Mouse (Mus musculus) thymus, adult 2 months (tissue): ENCODE measurements around the gene P2ry6. TPM values are rescaled to one million over a fixed set of nuclear protein-coding genes. Genes with fewer than 3 reads are reported as not detected.

Source experiments
- DNase-seq: peaks from one replicate; pipeline ENCODE4 v3.0.0; 2021
- H3K27ac ChIP-seq: fragments of 200-500 bp; 2 replicates; pipeline ENCODE4 v1.5.1; 2012; ENCODE audit warnings: low read length, control low read depth; ENCODE audit not compliant: control insufficient read depth, insufficient read depth
- H3K27me3 ChIP-seq: fragments of 200-500 bp; 2 replicates; pipeline ENCODE4 v1.6.1; 2012; ENCODE audit warnings: mild to moderate bottlenecking, low read length, moderate library complexity, mixed read lengths; ENCODE audit not compliant: control insufficient read depth, insufficient read depth
- H3K36me3 ChIP-seq: fragments of 200-500 bp; 2 replicates; pipeline ENCODE4 v1.6.1; 2012; ENCODE audit warnings: mild to moderate bottlenecking, low read length, moderate library complexity; ENCODE audit not compliant: control insufficient read depth, insufficient read depth
- H3K4me1 ChIP-seq: fragments of 200-500 bp; replicated peaks from 2 replicates; pipeline ENCODE4 v1.6.1; 2012; ENCODE audit warnings: low read length; ENCODE audit not compliant: control insufficient read depth, insufficient read depth
- H3K4me3 ChIP-seq: fragments of 200-500 bp; 2 replicates; pipeline ENCODE4 v1.5.1; 2012; ENCODE audit warnings: mild to moderate bottlenecking, low read length, control low read depth, moderate library complexity; ENCODE audit not compliant: control insufficient read depth, insufficient read depth
- CTCF ChIP-seq: fragments of 200-500 bp; IDR thresholded peaks from 2 replicates; pipeline ENCODE4 v1.5.1; 2012; ENCODE audit warnings: mild to moderate bottlenecking, control low read depth, low read length, moderate library complexity, borderline replicate concordance; ENCODE audit not compliant: control insufficient read depth, poor library complexity, insufficient read depth; ENCODE audit errors: extremely low read depth
- POLR2A ChIP-seq: fragments of 200-500 bp; IDR thresholded peaks from 2 replicates; pipeline ENCODE4 v1.6.1; 2012; ENCODE audit warnings: mild to moderate bottlenecking, low read length, control low read depth, moderate library complexity; ENCODE audit not compliant: control insufficient read depth, poor library complexity, insufficient read depth; ENCODE audit errors: extremely low read depth
- WGBS: fragments of 180-500 bp; shearing (Covaris S2); methylation state at CpG from one replicate; pipeline ENCODE4 v1.1.7; 2018; 5-methylcytosine and 5-hydroxymethylcytosine counted together
- polyA plus RNA-seq: library from polyadenylated mRNA; depleted of rRNA; stranded (reverse); fragments of >200 nt; gene quantifications from 2 replicates; pipeline ENCODE4 v1.2.3, GENCODE M21; 2012

Gene P2ry6
- polyA plus RNA-seq, 1 experiment, result 36.0 TPM

- Histone ChIP-seq H3K27ac (no peak overlapping the region), H3K4me1 (no peaks in the 10 kb centered on the region)
Measured at GRCm38 (mm10) chr7:100906029-100906789, 68.2 kb downstream of the P2ry6 start.

GRCm38 (mm10) chr7:100905037-100905436 lies 69.4 kb downstream of the P2ry6 start:
- H3K27ac ChIP-seq, result no peak overlapping the region
- no peak overlapping the region for H3K4me3 ChIP-seq
- no peaks in the 10 kb centered on the region for H3K27me3 ChIP-seq
- no peak for DNase-seq
- no peaks in the 10 kb centered on the region for H3K4me1 ChIP-seq
- no peak for TF ChIP-seq CTCF
- no peak for TF ChIP-seq POLR2A
- H3K36me3 ChIP-seq, result no peaks in the 10 kb centered on the region
- 93% methylated on average over 7 of the region's 7 CpGs for WGBS

More at GRCm38 (mm10) chr7:100906029-100906789, 68.2 kb downstream of the P2ry6 start:
- DNase-seq, result no peak
- WGBS, result 93% methylated on average over 10 of the region's 10 CpGs
- H3K27me3 ChIP-seq, result no peaks in the 10 kb centered on the region
- TF ChIP-seq CTCF (no peak), POLR2A (no peak)
- no peaks in the 10 kb centered on the region for H3K36me3 ChIP-seq
- no peak overlapping the region for H3K4me3 ChIP-seq

GRCm38 (mm10) chr7:100904612-100905011 lies 69.8 kb downstream of the P2ry6 start:
- Histone ChIP-seq H3K36me3 (no peaks in the 10 kb centered on the region), H3K27ac (no peak overlapping the region), H3K27me3 (no peaks in the 10 kb centered on the region), H3K4me1 (no peaks in the 10 kb centered on the region), H3K4me3 (no peak overlapping the region)
- DNase-seq, result no peak
- no peak for TF ChIP-seq CTCF
- TF ChIP-seq POLR2A, result no peak
- 82% methylated on average over 5 of the region's 5 CpGs for WGBS

- no peaks in the 10 kb centered on the region for H3K27me3 ChIP-seq
- 90% methylated on average over 9 of the region's 9 CpGs for WGBS
- DNase-seq, result no peak
- no peak for TF ChIP-seq POLR2A
- TF ChIP-seq CTCF, result no peak
- no peaks in the 10 kb centered on the region for H3K4me1 ChIP-seq
- no peak overlapping the region for H3K4me3 ChIP-seq
- no peak overlapping the region for H3K27ac ChIP-seq
- H3K36me3 ChIP-seq, result no peaks in the 10 kb centered on the region
Measured at GRCm38 (mm10) chr7:100902451-100903137, 71.9 kb downstream of the P2ry6 start.

GRCm38 (mm10) chr7:100897828-100898227 lies 76.6 kb downstream of the P2ry6 start:
- H3K36me3 ChIP-seq, result no peaks in the 10 kb centered on the region
- DNase-seq, result no peak
- H3K4me3 ChIP-seq, result no peak overlapping the region
- H3K4me1 ChIP-seq, result peaks cover 9% of the 10 kb centered on the region; the same call in 1 of the 2 replicates
- TF ChIP-seq CTCF (no peak), POLR2A (no peak)
- H3K27me3 ChIP-seq, result peaks cover 2% of the 10 kb centered on the region; the same call in 1 of the 2 replicates
- 89% methylated on average over 5 of the region's 5 CpGs for WGBS
- no peak overlapping the region for H3K27ac ChIP-seq

- 12% methylated on average over 12 of the region's 12 CpGs for WGBS
- no peak for TF ChIP-seq POLR2A
- TF ChIP-seq CTCF, result no peak
- no peak for DNase-seq
- peaks cover 2% of the 10 kb centered on the region; the same call in 1 of the 2 replicates for H3K27me3 ChIP-seq
- peaks cover 9% of the 10 kb centered on the region; the same call in 1 of the 2 replicates for H3K4me1 ChIP-seq
- H3K27ac ChIP-seq, result no peak overlapping the region
- H3K36me3 ChIP-seq, result no peaks in the 10 kb centered on the region
- peak overlapping the region; percentile 49 for H3K4me3 ChIP-seq
Measured at GRCm38 (mm10) chr7:100894833-100895226, 79.6 kb downstream of the P2ry6 start.

GRCm38 (mm10) chr7:100894057-100894832 lies 80.2 kb downstream of the P2ry6 start:
- peaks cover 9% of the 10 kb centered on the region; the same call in 1 of the 2 replicates for H3K4me1 ChIP-seq
- no peak overlapping the region for H3K27ac ChIP-seq
- peaks cover 2% of the 10 kb centered on the region; the same call in 1 of the 2 replicates for H3K27me3 ChIP-seq
- 7% methylated on average over 50 of the region's 53 CpGs for WGBS
- peak overlapping the region; percentile 49 for H3K4me3 ChIP-seq
- TF ChIP-seq POLR2A (no peak), CTCF (no peak)
- no peaks in the 10 kb centered on the region for H3K36me3 ChIP-seq
- DNase-seq, result peak; percentile 18
